Mouse (Mus musculus): ENCODE results near the gene Bicc1. TPM values are rescaled to one million over a fixed set of nuclear protein-coding genes. Genes with fewer than 3 reads are reported as not detected.
A peak's percentile ranks its signal among the peaks of the same experiment; 100 is the strongest.

The Bicc1 gene
- polyA plus RNA-seq, 1 experiment from 2014 or later: 4.5 TPM

DNA sequence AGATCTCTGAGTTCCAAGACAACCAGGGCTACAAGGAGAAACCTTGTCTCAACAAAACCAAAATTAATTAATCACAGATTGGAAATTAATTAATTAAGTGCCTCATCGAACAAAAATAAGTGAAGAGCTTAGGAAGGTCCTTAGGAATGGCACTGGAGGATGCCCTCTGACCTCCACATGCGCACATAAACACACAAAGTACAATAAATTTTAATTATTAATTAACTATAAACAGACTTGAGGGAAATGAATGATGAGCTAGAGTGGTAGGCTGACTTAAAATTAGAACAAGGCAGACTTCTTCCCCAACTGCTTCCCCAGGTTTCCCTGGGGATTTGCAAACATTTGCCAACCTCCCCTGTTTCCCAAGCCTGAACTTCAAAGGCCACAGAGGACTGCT is 21.6 kb upstream of the Bicc1 start:
- Histone ChIP-seq H3K27me3 (ENCODE audit: low read depth, poor library complexity, severe bottlenecking) (no peaks in the 10 kb centered on the region), H3K36me3 (no peaks in the 10 kb centered on the region), H3K9me3 (replicated peaks) (no peaks in the 10 kb centered on the region), H3K4me1 (peaks cover 3% of the 10 kb centered on the region; the same call in 1 of the 2 replicates), H3K4me3 (no peak overlapping the region), H3K27ac (no peak overlapping the region)
- 74% methylated on average over 2 of the region's 2 CpGs for WGBS
- no peak for DNase-seq (ENCODE audit: low spot score)

- no peaks in the 10 kb centered on the region for H3K9me3 ChIP-seq (replicated peaks)
- WGBS: 73% methylated on average over 2 of the region's 2 CpGs
- no peak for DNase-seq (ENCODE audit: low spot score)
- H3K27ac ChIP-seq: no peak overlapping the region
- peaks cover 3% of the 10 kb centered on the region; the same call in 1 of the 2 replicates for H3K4me1 ChIP-seq
- H3K36me3 ChIP-seq: no peaks in the 10 kb centered on the region
- no peak overlapping the region for H3K4me3 ChIP-seq
- no peaks in the 10 kb centered on the region for H3K27me3 ChIP-seq (ENCODE audit: low read depth, poor library complexity, severe bottlenecking)
Observed at GRCm38 (mm10) chr10:71180057-71180456, 20.6 kb upstream of the Bicc1 start.

DNA sequence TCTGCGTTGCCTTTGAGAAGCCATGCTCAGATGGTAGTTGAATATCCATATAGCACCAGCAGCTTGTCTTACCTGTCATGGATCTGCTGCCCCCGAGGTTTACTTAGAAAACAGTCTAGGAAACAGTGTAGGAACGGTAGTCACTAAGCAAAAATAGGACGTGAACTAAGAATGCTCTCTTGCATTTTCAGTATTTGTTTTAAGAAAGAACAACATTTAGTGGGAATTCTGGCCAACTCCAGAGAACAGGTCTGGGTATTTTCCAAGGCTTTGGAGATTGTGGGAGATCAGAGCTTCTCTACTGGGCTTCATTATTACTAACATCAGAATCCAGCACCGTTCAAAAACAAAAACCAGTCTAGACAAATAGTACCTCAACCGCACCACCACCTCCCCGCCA is 17.7 kb upstream of the Bicc1 start:
- Histone ChIP-seq H3K27ac (no peak overlapping the region), H3K9me3 (replicated peaks) (no peaks in the 10 kb centered on the region), H3K27me3 (ENCODE audit: low read depth, poor library complexity, severe bottlenecking) (no peaks in the 10 kb centered on the region), H3K4me3 (no peak overlapping the region), H3K4me1 (no peaks in the 10 kb centered on the region), H3K36me3 (no peaks in the 10 kb centered on the region)
- WGBS: 90% methylated on average over 7 of the region's 7 CpGs
- DNase-seq (ENCODE audit: low spot score): no peak

- Histone ChIP-seq H3K27me3 (ENCODE audit: low read depth, poor library complexity, severe bottlenecking) (no peaks in the 10 kb centered on the region), H3K9me3 (replicated peaks) (no peaks in the 10 kb centered on the region), H3K27ac (no peak overlapping the region), H3K4me3 (no peak overlapping the region), H3K36me3 (no peaks in the 10 kb centered on the region), H3K4me1 (no peaks in the 10 kb centered on the region)
- DNase-seq (ENCODE audit: low spot score): no peak
- 78% methylated on average over 8 of the region's 8 CpGs for WGBS
Observed at GRCm38 (mm10) chr10:71176341-71176740, 16.8 kb upstream of the Bicc1 start.

- H3K4me3 ChIP-seq: no peak overlapping the region
- H3K9me3 ChIP-seq (replicated peaks): no peaks in the 10 kb centered on the region
- H3K27me3 ChIP-seq (ENCODE audit: low read depth, poor library complexity, severe bottlenecking): no peaks in the 10 kb centered on the region
- WGBS: 96% methylated on average over 15 of the region's 15 CpGs
- no peak for DNase-seq (ENCODE audit: low spot score)
- H3K4me1 ChIP-seq: no peaks in the 10 kb centered on the region
- H3K36me3 ChIP-seq: no peaks in the 10 kb centered on the region
- no peak overlapping the region for H3K27ac ChIP-seq
Observed at GRCm38 (mm10) chr10:71175280-71175679, 15.8 kb upstream of the Bicc1 start.

- WGBS: 95% methylated on average over 1 of the region's 1 CpGs
- no peaks in the 10 kb centered on the region for H3K36me3 ChIP-seq
- no peaks in the 10 kb centered on the region for H3K4me1 ChIP-seq
- H3K4me3 ChIP-seq: no peak overlapping the region
- no peaks in the 10 kb centered on the region for H3K9me3 ChIP-seq (replicated peaks)
- no peaks in the 10 kb centered on the region for H3K27me3 ChIP-seq (ENCODE audit: low read depth, poor library complexity, severe bottlenecking)
- DNase-seq (ENCODE audit: low spot score): no peak
- H3K27ac ChIP-seq: no peak overlapping the region
Observed at GRCm38 (mm10) chr10:71171414-71171813, 11.9 kb upstream of the Bicc1 start.

DNA sequence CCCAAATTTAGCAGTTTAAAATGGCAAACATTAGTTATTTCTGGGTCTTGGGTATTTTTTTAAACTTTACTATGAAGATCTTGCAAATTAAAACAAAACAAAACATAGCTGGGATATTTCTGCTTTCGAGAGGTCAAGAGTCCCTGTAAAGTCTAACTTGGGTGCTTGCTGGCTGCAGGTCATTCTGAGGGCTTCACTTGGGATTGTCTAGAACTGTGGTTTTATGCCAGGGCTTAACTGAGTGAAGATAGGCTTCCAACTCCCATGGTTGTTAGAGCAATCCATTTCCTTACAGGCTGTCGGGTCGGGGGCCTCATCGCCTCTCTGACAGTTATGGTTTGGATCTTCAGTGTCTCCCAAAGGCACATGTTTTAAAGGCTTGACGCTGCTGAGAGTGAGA is 11.3 kb upstream of the Bicc1 start:
- Histone ChIP-seq H3K4me3 (no peak overlapping the region), H3K36me3 (no peaks in the 10 kb centered on the region), H3K27me3 (ENCODE audit: low read depth, poor library complexity, severe bottlenecking) (no peaks in the 10 kb centered on the region), H3K27ac (no peak overlapping the region), H3K4me1 (no peaks in the 10 kb centered on the region), H3K9me3 (replicated peaks) (no peaks in the 10 kb centered on the region)
- WGBS: 91% methylated on average over 5 of the region's 5 CpGs
- no peak for DNase-seq (ENCODE audit: low spot score)

- Histone ChIP-seq H3K27ac (no peak overlapping the region), H3K27me3 (ENCODE audit: low read depth, poor library complexity, severe bottlenecking) (no peaks in the 10 kb centered on the region), H3K4me3 (no peak overlapping the region), H3K36me3 (no peaks in the 10 kb centered on the region), H3K4me1 (no peaks in the 10 kb centered on the region), H3K9me3 (replicated peaks) (no peaks in the 10 kb centered on the region)
- no peak for DNase-seq (ENCODE audit: low spot score)
- WGBS: 87% methylated on average over 10 of the region's 10 CpGs
Observed at GRCm38 (mm10) chr10:71169811-71170210, 10.3 kb upstream of the Bicc1 start.

GRCm38 (mm10) chr10:71169171-71169570 is 9.7 kb upstream of the Bicc1 start:
- Histone ChIP-seq H3K4me1 (no peaks in the 10 kb centered on the region), H3K9me3 (replicated peaks) (no peaks in the 10 kb centered on the region), H3K27me3 (ENCODE audit: low read depth, poor library complexity, severe bottlenecking) (no peaks in the 10 kb centered on the region), H3K4me3 (no peak overlapping the region), H3K36me3 (no peaks in the 10 kb centered on the region), H3K27ac (no peak overlapping the region)
- no peak for DNase-seq (ENCODE audit: low spot score)
- 38% methylated on average over 4 of the region's 4 CpGs for WGBS

- Histone ChIP-seq H3K4me3 (no peak overlapping the region), H3K9me3 (replicated peaks) (no peaks in the 10 kb centered on the region), H3K27me3 (ENCODE audit: low read depth, poor library complexity, severe bottlenecking) (peaks cover 31% of the 10 kb centered on the region), H3K4me1 (peaks cover 17% of the 10 kb centered on the region; the same call in 1 of the 2 replicates), H3K27ac (no peak overlapping the region), H3K36me3 (no peaks in the 10 kb centered on the region)
- DNase-seq (ENCODE audit: low spot score): no peak
- 75% methylated on average over 12 of the region's 12 CpGs for WGBS
Observed at GRCm38 (mm10) chr10:71160449-71160848, 949 bp upstream of the Bicc1 start.

- no peaks in the 10 kb centered on the region for H3K36me3 ChIP-seq
- DNase-seq (ENCODE audit: low spot score): peak; percentile 76
- H3K27me3 ChIP-seq (ENCODE audit: low read depth, poor library complexity, severe bottlenecking): peaks cover 31% of the 10 kb centered on the region
- H3K9me3 ChIP-seq (replicated peaks): no peaks in the 10 kb centered on the region
- H3K4me1 ChIP-seq: peaks cover 17% of the 10 kb centered on the region; the same call in 1 of the 2 replicates
- peak overlapping the region; percentile 87 for H3K27ac ChIP-seq
- WGBS: 2% methylated on average over 65 of the region's 65 CpGs
- peak overlapping the region; percentile 71 for H3K4me3 ChIP-seq
Observed at GRCm38 (mm10) chr10:71158940-71159675, 392 bp downstream of the Bicc1 start.

GRCm38 (mm10) chr10:71156569-71156968 is 2.9 kb downstream of the Bicc1 start:
- Histone ChIP-seq H3K4me3 (no peak overlapping the region), H3K9me3 (replicated peaks) (no peaks in the 10 kb centered on the region), H3K27ac (no peak overlapping the region), H3K27me3 (ENCODE audit: low read depth, poor library complexity, severe bottlenecking) (peaks cover 22% of the 10 kb centered on the region), H3K36me3 (no peaks in the 10 kb centered on the region), H3K4me1 (peaks cover 17% of the 10 kb centered on the region; the same call in 1 of the 2 replicates)
- WGBS: 91% methylated on average over 5 of the region's 5 CpGs
- DNase-seq (ENCODE audit: low spot score): no peak

DNA sequence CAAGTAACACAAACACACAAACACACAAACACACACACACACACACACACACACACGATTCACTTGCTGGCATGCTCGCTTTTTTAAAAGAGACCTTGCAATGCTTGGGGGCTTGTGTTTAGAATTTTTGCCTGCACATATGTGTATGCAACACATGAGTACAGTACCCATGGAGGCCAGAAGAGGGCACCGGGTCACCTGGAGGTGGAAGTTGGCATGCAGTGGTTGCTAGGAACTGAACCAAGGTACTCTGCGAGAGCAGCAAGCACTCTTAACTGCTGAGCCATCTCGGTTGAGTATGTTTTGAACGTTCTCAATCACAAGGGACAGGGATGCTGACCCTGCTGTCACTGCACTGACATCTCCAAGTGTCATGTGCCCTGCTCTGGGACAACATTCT is 5.9 kb downstream of the Bicc1 start:
- Histone ChIP-seq H3K27me3 (ENCODE audit: low read depth, poor library complexity, severe bottlenecking) (peaks cover 8% of the 10 kb centered on the region; the same call in 1 of the 2 replicates), H3K4me1 (peaks cover 5% of the 10 kb centered on the region; the same call in 1 of the 2 replicates), H3K36me3 (no peaks in the 10 kb centered on the region), H3K9me3 (replicated peaks) (no peaks in the 10 kb centered on the region), H3K27ac (no peak overlapping the region), H3K4me3 (no peak overlapping the region)
- DNase-seq (ENCODE audit: low spot score): no peak
- 98% methylated on average over 6 of the region's 6 CpGs for WGBS

DNA sequence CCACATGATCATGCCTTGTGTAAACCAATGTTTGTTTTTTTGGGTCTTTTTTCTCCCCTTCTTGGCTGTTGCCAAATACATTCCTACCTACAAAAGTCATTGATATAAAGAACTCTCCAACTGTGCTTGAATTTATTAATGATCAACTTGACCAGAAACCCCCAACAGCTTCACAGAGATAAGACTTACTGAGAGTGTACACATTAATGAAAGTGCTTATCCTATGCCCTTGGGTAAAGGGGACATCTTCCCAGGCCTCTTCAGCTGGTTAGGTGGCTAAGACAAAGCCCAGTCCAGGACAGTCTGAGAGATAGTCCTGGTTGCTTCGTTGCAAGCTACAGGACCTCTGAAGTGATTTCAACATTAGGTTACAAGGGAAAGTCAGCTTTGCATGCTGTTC is 6.4 kb downstream of the Bicc1 start:
- WGBS: 91% methylated on average over 1 of the region's 1 CpGs
- H3K4me1 ChIP-seq: no peaks in the 10 kb centered on the region
- no peak overlapping the region for H3K4me3 ChIP-seq
- peaks cover 8% of the 10 kb centered on the region; the same call in 1 of the 2 replicates for H3K27me3 ChIP-seq (ENCODE audit: low read depth, poor library complexity, severe bottlenecking)
- H3K27ac ChIP-seq: no peak overlapping the region
- no peaks in the 10 kb centered on the region for H3K9me3 ChIP-seq (replicated peaks)
- DNase-seq (ENCODE audit: low spot score): no peak
- H3K36me3 ChIP-seq: no peaks in the 10 kb centered on the region

All from limb, embryonic 10.5 days (tissue).